27 mouse cellular contexts compared by ENCODE assay signal in the genomic region with DNA sequence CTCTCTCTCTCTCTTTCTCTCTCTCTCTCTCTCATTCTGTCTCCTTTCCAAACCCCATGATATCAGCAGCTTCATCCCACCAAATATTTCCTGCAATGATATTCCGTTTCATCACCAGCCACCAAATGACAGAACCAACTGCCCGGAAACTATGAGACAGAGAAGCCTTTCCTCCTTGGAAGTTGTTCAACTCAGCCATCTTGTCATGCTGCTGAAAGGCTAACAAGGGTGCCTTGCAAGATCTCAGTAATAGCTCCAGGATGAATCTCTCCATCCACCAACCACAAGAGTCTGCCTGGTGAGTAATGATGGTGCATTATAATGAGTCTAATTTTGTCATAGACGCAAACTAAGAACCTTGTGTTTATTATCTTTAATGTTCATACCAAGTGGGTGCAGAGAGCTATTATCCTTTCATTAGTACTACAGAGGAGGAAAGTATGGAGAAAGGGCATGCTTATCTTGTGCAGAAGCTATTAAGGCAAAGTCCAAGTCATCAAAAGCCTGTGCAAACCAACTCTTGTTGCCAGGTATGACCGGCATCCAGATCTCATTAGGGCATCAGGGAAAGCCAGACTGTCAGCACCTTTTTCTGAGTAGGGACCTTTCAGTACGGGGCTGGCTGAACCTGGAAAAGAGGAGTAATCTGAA. TPM values are rescaled to one million over a fixed set of nuclear protein-coding genes. Genes with fewer than 3 reads are reported as not detected.
DNase-seq lines count a peak whose midpoint lies in the region; ATAC-seq and TF ChIP-seq lines count a peak whose summit lies in the region.
"Had no signal": no experiment of that assay in that cellular context is flagged by ENCODE, and none has a peak within 500 bp of the region (broad histone marks: within the 10 kb centered on the region; RNA-seq: fewer than 3 reads in every experiment).

No protein-coding gene starts in this region.

- H3K36me3 ChIP-seq in MEL (ENCODE audit: control insufficient read depth in 1 of 2, insufficient read depth in 2 of 2, low read length in 2 of 2), result peaks cover 0 to 9% of the 10 kb centered on the region in 2 experiments; a peak in 2 of 4 replicates
- H3K36me3 ChIP-seq in intestine, embryonic 16.5 days (ENCODE audit: control insufficient read depth, insufficient read depth, low read length), result no peaks in the 10 kb centered on the region
- no peaks in the 10 kb centered on the region for H3K36me3 ChIP-seq in forebrain, embryonic 10.5 days (replicated peaks)
- H3K36me3 ChIP-seq in forebrain, embryonic 15.5 days, result no peaks in the 10 kb centered on the region
- H3K36me3 ChIP-seq: embryonic facial prominence, embryonic 10.5 days; embryonic facial prominence, embryonic 13.5 days; hindbrain, embryonic 12.5 days; hindbrain, embryonic 15.5 days had no signal

- H3K27me3 ChIP-seq in MEL (ENCODE audit: control insufficient read depth in 1 of 2, insufficient read depth in 2 of 2, low read length in 2 of 2), result no peaks in the 10 kb centered on the region
- no peaks in the 10 kb centered on the region for H3K27me3 ChIP-seq in intestine, embryonic 16.5 days (replicated peaks; ENCODE audit: control insufficient read depth, insufficient read depth, low read length)
- no peaks in the 10 kb centered on the region for H3K27me3 ChIP-seq in forebrain, embryonic 10.5 days (ENCODE audit: poor library complexity, severe bottlenecking)
- H3K27me3 ChIP-seq in forebrain, embryonic 15.5 days, result no peaks in the 10 kb centered on the region
- H3K27me3 ChIP-seq: embryonic facial prominence, embryonic 13.5 days; forebrain, embryonic 13.5 days; hindbrain, embryonic 12.5 days; hindbrain, embryonic 15.5 days had no signal

- DNase-seq in 3T3-L1 (ENCODE audit: low read depth, low spot score), result peak; percentile 66
- no peak for DNase-seq in MEL (ENCODE audit: low read depth, low spot score)
- DNase-seq in forebrain, embryonic 10.5 days (ENCODE audit: extremely low spot score, low spot score), result no peak
- no peak for DNase-seq in kidney, postnatal 36 days
- DNase-seq: adrenal gland, adult 8-10 months; adrenal gland, postnatal 25 days; cerebellum, adult 11-12 months; cerebellum, adult 8-10 months; cerebellum, postnatal 10 days; cerebellum, postnatal 36 days; embryo, embryonic 11 days; gastrocnemius, postnatal 10 days; gastrocnemius, postnatal 36 days; heart, adult 2 months; kidney, adult 2 months had no signal

- no peaks in the 10 kb centered on the region for H3K9me3 ChIP-seq in MEL (replicated peaks; ENCODE audit: insufficient read depth, low read length)
- peaks cover 4% of the 10 kb centered on the region; the same call in 1 of the 2 replicates for H3K9me3 ChIP-seq in intestine, embryonic 16.5 days (ENCODE audit: control insufficient read depth, low read length)
- H3K9me3 ChIP-seq in forebrain, embryonic 10.5 days, result peaks cover 5% of the 10 kb centered on the region
- H3K9me3 ChIP-seq in forebrain, embryonic 15.5 days, result no peaks in the 10 kb centered on the region
- H3K9me3 ChIP-seq: forebrain, embryonic 13.5 days; hindbrain, embryonic 15.5 days had no signal

- no peak for TF ChIP-seq RAD21 in MEL (IDR thresholded peaks at IDR 0.05; ENCODE audit: low read depth, low read length)

- H3K4me1 ChIP-seq in MEL (ENCODE audit: control insufficient read depth in 1 of 2, insufficient read depth in 2 of 2, low read length in 2 of 2), result peaks cover 7 to 11% of the 10 kb centered on the region in 2 experiments
- H3K4me1 ChIP-seq in embryonic fibroblast, embryonic 13.5 days (ENCODE audit: control insufficient read depth, insufficient read depth, low read length), result no peaks in the 10 kb centered on the region
- H3K4me1 ChIP-seq in intestine, embryonic 16.5 days (ENCODE audit: control insufficient read depth, insufficient read depth, low read length), result 0 out of 2 replicates have a peak, but pooled peaks cover 2% of the 10 kb centered on the region
- H3K4me1 ChIP-seq in forebrain, embryonic 10.5 days, result peaks cover under 1% of the 10 kb centered on the region
- H3K4me1 ChIP-seq in forebrain, embryonic 15.5 days, result no peaks in the 10 kb centered on the region
- H3K4me1 ChIP-seq: forebrain, embryonic 13.5 days; hindbrain, embryonic 12.5 days had no signal

- no peak overlapping the region for H3K4me3 ChIP-seq in MEL (ENCODE audit: control insufficient read depth in 1 of 2, insufficient read depth in 1 of 2, low read depth in 2 of 2, low read length in 2 of 2)
- H3K4me3 ChIP-seq in embryonic fibroblast, embryonic 13.5 days (ENCODE audit: insufficient read depth, low read length), result no peak overlapping the region
- no peak overlapping the region for H3K4me3 ChIP-seq in intestine, embryonic 16.5 days (ENCODE audit: low read length)
- no peak overlapping the region for H3K4me3 ChIP-seq in forebrain, embryonic 10.5 days
- H3K4me3 ChIP-seq in forebrain, embryonic 15.5 days, result no peak overlapping the region
- H3K4me3 ChIP-seq: embryonic facial prominence, embryonic 10.5 days; embryonic facial prominence, embryonic 13.5 days; forebrain, embryonic 13.5 days; heart, adult 2 months; hindbrain, embryonic 12.5 days; hindbrain, embryonic 15.5 days had no signal

- WGBS in intestine, embryonic 16.5 days, result 71% methylated on average over 5 of the region's 5 CpGs
- 93% methylated on average over 5 of the region's 5 CpGs for whole genome bisulfite sequencing in forebrain, embryonic 10.5 days
- 90% methylated on average over 5 of the region's 5 CpGs for WGBS in forebrain, embryonic 15.5 days

- peak; percentile 24 to 29; a peak in 1 of 4 replicates for TF ChIP-seq EP300 in MEL (IDR thresholded peaks at IDR 0.05; ENCODE audit: low read depth in 1 of 2, low read length in 2 of 2)

- TF ChIP-seq POLR2A in MEL (IDR thresholded peaks at IDR 0.05; ENCODE audit: control insufficient read depth in 1 of 2, insufficient read depth in 1 of 2, low read depth in 1 of 2, low read length in 2 of 2, poor library complexity in 1 of 2), result no peak
- TF ChIP-seq POLR2A in embryonic fibroblast, embryonic 13.5 days (IDR thresholded peaks at IDR 0.05; ENCODE audit: low read depth, low read length), result no peak

- H3K79me2 ChIP-seq in MEL (ENCODE audit: control insufficient read depth, insufficient read depth, low read length, poor library complexity), result no peaks in the 10 kb centered on the region

- no peak overlapping the region for H3K27ac ChIP-seq in MEL (ENCODE audit: control insufficient read depth, low read depth, low read length)
- H3K27ac ChIP-seq in embryonic fibroblast, embryonic 13.5 days (ENCODE audit: insufficient read depth, low read length), result peak overlapping the region; percentile 54; the same call in 1 of the 2 replicates
- no peak overlapping the region for H3K27ac ChIP-seq in intestine, embryonic 16.5 days (ENCODE audit: low read length)
- no peak overlapping the region for H3K27ac ChIP-seq in forebrain, embryonic 10.5 days
- no peak overlapping the region for H3K27ac ChIP-seq in forebrain, embryonic 15.5 days (replicated peaks)
- H3K27ac ChIP-seq: embryonic facial prominence, embryonic 10.5 days; embryonic facial prominence, embryonic 13.5 days; forebrain, embryonic 13.5 days; heart, adult 2 months; hindbrain, embryonic 12.5 days; hindbrain, embryonic 15.5 days had no signal

- H3K4me2 ChIP-seq in intestine, embryonic 16.5 days (ENCODE audit: low read depth, low read length), result no peak overlapping the region
- no peak overlapping the region for H3K4me2 ChIP-seq in forebrain, embryonic 15.5 days (replicated peaks)
- H3K4me2 ChIP-seq: embryonic facial prominence, embryonic 13.5 days; forebrain, embryonic 13.5 days; heart, embryonic 11.5 days; hindbrain, embryonic 12.5 days; hindbrain, embryonic 15.5 days had no signal

- H3K9ac ChIP-seq in MEL (ENCODE audit: control insufficient read depth, low read depth, low read length, poor library complexity, severe bottlenecking), result no peak overlapping the region
- H3K9ac ChIP-seq in intestine, embryonic 16.5 days (ENCODE audit: low read depth, low read length), result no peak overlapping the region
- H3K9ac ChIP-seq in forebrain, embryonic 15.5 days (replicated peaks), result no peak overlapping the region
- H3K9ac ChIP-seq: embryonic facial prominence, embryonic 13.5 days; forebrain, embryonic 13.5 days; hindbrain, embryonic 12.5 days; hindbrain, embryonic 15.5 days had no signal

- no peak for TF ChIP-seq CTCF in MEL (IDR thresholded peaks at IDR 0.05 in 2 of 3, conservative IDR thresholded peaks at IDR 0.05 in 1 of 3; ENCODE audit: control insufficient read depth in 1 of 3, insufficient read depth in 1 of 3, low read depth in 2 of 3, low read length in 3 of 3, poor library complexity in 1 of 3, severe bottlenecking in 1 of 3)
- TF ChIP-seq CTCF in embryonic fibroblast, embryonic 13.5 days (IDR thresholded peaks at IDR 0.05; ENCODE audit: borderline replicate concordance, insufficient read depth, low read length), result no peak

- peak; percentile 77 for ATAC-seq in intestine, embryonic 16.5 days
- no peak for ATAC-seq in erythroid progenitor cell, adult 5-6 weeks (replicated peaks; ENCODE audit: low FRiP score, poor library complexity, severe bottlenecking)
- no peak for ATAC-seq in forebrain, embryonic 15.5 days (replicated peaks)
- ATAC-seq: activated CD4-positive, CD25-positive, alpha-beta regulatory T cell, adult 4 months; forebrain, embryonic 13.5 days had no signal

RNA-seq across cellular contexts. Expression of a gene that starts 28.2 kb away (rescaled TPM):
- total RNA-seq in MEL (2012; rRNA removed), result 1.1 and 1.7 TPM in 2 replicates
- 1 to 10 TPM in 1 of 2 experiments, not detected in 1; 2.3 TPM for polyA plus RNA-seq in MEL (2012; ENCODE audit: insufficient read depth in 1 of 2, insufficient read length in 2 of 2, low read depth in 1 of 2, low replicate concordance in 2 of 2, missing spikeins in 1 of 2)
- polyA plus RNA-seq in embryonic fibroblast, embryonic 13.5 days (2011; ENCODE audit: insufficient read length, low read depth, missing spikeins), result 9.6 and 9.7 TPM in 2 replicates
- polyA plus RNA-seq in intestine, embryonic 16.5 days (2015; fragmentation: Nextera tagmentation; extraction: Ambion mirVana), result 26.5 and 28.3 TPM in 2 replicates
- total RNA-seq in erythroid progenitor cell, adult 5-6 weeks (2015; ENCODE audit: low replicate concordance), result not detected in 2 replicates
- total RNA-seq in erythroid progenitor cell, adult 5-6 weeks (2017; ENCODE audit: low replicate concordance), result not detected in 2 replicates
- 37.4 and 39.5 TPM in 2 replicates for polyA plus RNA-seq in forebrain, embryonic 10.5 days (2016; fragmentation: Nextera tagmentation; extraction: Ambion mirVana)
- polyA plus RNA-seq in forebrain, embryonic 15.5 days (2015; fragmentation: Nextera tagmentation; extraction: Ambion mirVana), result 11.9 and 13.4 TPM in 2 replicates
- total RNA-seq: granulocyte monocyte progenitor cell, adult 5-6 weeks had no signal

RNA-seq across cellular contexts. Expression of a gene that starts 40.4 kb away (rescaled TPM):
- 468 and 508 TPM in 2 replicates for total RNA-seq in MEL (2012; rRNA removed)
- 10 to 100 TPM in 1 of 2 experiments, not detected in 1; 70.7 TPM for polyA plus RNA-seq in MEL (2012; ENCODE audit: insufficient read depth in 1 of 2, insufficient read length in 2 of 2, low read depth in 1 of 2, low replicate concordance in 2 of 2, missing spikeins in 1 of 2)
- 87.4 and 122 TPM in 2 replicates for polyA plus RNA-seq in embryonic fibroblast, embryonic 13.5 days (2011; ENCODE audit: insufficient read length, low read depth, missing spikeins)
- 455 and 503 TPM in 2 replicates for polyA plus RNA-seq in intestine, embryonic 16.5 days (2015; fragmentation: Nextera tagmentation; extraction: Ambion mirVana)
- total RNA-seq in erythroid progenitor cell, adult 5-6 weeks (2015; ENCODE audit: low replicate concordance), result 547 and 879 TPM in 2 replicates
- 529 and 618 TPM in 2 replicates for total RNA-seq in erythroid progenitor cell, adult 5-6 weeks (2017; ENCODE audit: low replicate concordance)
- 529 and 540 TPM in 2 replicates for polyA plus RNA-seq in forebrain, embryonic 10.5 days (2016; fragmentation: Nextera tagmentation; extraction: Ambion mirVana)
- polyA plus RNA-seq in forebrain, embryonic 15.5 days (2015; fragmentation: Nextera tagmentation; extraction: Ambion mirVana), result 358 and 359 TPM in 2 replicates
